Mouse (Mus musculus) spleen, adult 12 weeks (tissue): Measurements from ENCODE around the gene C1qtnf4.

Source experiments
- DNase-seq: peaks from one replicate; pipeline ENCODE4 v3.0.0; 2022; ENCODE audit warnings: low spot score

The C1qtnf4 gene

DNA sequence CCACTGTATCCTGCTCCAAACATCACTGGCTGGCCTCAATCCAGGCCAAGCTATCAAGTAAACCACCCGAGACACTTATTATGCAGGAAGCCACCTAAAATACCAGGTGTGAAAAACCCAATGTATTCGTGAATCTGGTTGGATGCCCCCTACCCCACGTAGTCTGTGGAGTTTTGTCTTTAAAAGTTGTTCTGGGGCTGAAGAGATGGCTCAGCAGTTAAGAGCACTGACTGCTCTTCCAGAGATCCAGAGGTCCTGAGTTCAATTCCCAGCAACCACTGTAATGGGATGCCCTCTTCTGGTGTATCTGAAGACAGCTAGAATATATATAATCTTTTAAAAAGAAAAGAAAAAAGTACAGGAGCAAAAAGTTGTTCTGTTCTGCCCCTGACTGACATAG, 52.7 kb downstream of the C1qtnf4 start:
- no peak for DNase-seq

DNA sequence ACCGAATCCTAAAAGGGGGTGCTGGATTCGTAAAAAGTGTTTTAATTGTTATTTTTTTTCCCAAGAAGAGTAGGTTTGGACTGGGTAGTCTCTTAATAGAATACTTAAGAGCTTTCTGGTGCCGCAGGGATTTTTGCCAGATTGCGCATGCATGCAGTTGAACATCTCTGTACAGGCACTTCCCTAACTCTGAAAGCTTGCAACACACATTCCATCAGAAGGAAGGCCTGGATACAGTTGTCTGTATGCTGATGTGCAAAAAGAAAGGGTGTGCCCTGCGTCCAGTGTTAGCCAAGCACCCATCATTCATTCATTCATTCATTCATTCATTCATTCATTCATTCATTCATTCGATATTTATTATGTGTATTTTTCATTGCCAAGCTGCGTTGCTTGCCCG, 54.1 kb downstream of the C1qtnf4 start:
- no peak for DNase-seq
